Mouse (Mus musculus): ENCODE measurements around the gene Foxred2.

Foxred2 gene

DNA sequence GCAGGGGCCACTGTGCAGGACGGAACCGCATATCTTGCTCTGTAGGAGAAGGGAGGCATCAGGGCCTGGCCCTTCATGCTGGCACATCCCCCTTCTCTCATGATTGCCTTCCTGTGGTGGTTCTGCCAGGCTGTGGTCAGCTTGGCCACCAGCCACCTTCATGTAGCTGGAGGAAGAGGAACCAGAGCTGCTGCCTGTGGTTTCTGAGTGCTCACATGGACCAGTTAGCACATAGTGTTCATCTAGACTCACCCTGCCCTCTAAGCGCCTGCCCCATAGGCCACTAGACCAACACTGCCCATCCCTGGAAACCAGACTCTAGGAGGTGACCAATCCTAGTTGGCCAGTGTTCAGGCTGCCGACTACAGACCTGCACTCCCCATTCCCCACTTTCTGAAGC lies 10.8 kb downstream of the Foxred2 start:
- DNase-seq: peak; percentile 98

DNA sequence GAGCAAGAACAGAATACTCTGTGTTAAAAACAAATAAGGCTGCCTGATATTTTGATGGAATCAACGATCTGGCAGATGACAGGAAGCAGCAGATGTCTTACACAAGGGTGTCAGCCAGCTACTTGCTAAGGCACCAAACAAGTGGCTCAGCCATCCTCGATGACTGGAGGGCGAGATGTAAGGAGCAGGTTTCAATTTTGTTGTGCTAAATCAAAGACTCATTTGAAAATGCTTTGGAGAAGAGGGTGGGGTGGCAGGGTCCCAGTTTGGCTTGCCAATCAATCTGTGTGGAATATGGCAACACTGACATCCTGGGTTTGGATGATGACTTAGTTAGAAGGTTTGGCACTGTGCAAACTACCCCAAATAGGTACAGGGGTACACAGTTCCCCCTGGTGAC lies 15.0 kb downstream of the Foxred2 start:
- no peak for DNase-seq

DNA sequence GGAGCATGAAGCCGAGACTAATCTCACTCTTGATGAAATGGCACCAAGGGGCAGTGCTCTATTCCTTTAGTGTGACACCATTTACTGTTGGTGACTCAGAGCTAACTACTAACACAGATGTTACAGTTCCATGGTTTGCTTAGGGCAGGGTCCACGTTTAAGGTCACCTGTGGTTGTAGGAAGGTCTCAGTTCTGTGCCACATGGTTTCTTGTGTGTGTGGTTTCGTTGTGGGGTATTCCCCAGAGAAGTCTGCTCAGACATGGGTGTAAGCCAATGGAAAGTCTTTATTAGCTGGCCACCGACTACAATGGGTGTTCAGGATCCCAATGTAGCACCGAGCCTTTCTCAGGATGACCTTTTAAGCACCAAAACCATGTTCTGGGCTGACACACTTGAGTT lies 18.0 kb downstream of the Foxred2 start:
- DNase-seq: no peak

DNA sequence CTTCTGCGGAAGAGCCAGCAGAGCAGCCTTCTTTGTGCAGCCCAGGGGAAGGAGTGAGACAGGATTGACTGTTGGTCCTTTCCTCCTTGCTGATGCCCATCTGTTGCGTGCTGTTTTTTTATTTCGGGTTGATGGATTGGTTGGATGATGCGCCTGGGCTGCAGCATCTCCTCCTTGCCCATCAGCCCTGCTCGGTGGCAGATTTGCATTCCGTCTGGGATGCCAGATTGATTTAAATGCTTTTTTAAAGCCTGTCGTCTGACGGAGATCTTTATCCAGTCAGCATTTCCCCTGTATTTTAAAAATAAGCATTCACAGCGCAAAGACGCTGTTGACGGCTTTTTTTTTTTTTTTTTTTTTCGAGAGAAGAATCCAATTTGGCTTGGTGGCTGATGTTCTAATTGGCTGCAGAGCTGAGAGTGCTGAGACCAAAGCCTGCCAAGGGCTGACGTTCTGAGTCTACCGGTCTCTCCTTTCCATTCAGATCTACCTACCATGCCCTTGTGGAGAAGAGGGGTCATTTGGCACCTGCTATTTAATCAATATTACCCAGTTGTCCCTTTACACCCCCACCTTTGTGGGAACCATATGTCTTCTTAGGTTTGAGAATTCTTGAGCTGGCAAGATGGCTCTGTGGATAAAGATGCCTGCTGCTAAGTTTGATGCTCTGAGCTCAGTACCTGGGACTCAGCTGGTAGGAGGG lies 20.7 kb downstream of the Foxred2 start:
- no peak for DNase-seq

DNA sequence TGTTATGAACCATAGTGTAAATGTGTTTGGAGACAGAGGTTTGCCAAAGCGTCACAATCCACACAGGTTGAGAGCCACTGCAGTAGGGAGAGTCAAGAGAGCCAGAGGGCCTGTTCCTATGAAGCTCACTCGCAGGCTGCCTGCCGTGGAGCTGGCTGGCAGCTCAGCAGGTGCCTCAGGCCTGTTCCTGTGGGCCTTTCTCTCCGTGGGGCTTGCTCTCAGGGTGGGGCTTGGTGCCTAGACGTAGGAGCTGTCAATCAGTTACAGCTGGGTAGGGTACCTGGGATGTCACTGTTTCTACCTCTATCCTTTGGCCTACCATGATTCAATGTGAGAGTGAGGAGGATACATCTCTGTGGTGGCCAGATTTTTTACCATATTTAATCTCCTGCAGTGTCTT lies 21.6 kb downstream of the Foxred2 start:
- DNase-seq: no peak

DNA sequence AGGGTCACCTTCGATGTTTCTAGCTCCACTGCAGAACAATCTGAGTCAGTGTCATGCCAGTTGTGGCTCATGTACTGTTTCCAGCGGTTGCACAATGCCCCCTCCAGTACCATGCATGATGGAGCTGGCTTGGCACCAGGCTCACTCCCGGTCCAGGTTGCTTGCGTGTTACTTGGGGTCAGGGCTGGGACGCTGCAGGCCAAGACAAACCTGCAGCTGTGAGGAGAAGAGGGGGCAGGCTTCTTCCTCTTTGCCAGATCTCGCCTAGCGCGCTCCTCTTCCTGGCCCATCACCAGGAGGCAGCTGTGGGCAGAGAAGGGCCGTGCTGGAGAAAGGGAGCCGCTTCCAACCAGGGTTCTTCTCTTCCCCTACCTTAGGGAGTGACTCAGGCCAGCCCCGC lies 22.2 kb downstream of the Foxred2 start:
- peak; percentile 97 for DNase-seq

DNA sequence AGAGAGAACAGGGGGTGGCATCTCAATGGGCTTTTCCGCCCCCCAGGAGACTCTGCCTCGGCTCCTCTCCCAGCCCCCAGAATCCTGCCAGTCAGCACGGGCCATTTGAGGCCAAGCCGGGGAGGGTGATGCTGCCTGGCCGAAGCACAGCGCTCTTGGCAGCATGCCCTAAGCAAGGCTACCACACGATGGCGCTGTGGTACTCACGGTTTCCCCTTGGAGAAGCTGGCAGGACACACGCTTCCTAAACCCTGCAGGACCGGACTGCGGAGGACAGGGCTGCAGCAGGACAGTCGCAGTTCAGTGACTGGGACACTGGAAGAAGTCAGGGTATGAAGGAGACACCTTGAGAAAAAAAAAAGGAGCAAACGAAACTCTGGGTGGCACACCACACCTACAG lies 22.8 kb downstream of the Foxred2 start:
- peak; percentile 100 for DNase-seq

DNA sequence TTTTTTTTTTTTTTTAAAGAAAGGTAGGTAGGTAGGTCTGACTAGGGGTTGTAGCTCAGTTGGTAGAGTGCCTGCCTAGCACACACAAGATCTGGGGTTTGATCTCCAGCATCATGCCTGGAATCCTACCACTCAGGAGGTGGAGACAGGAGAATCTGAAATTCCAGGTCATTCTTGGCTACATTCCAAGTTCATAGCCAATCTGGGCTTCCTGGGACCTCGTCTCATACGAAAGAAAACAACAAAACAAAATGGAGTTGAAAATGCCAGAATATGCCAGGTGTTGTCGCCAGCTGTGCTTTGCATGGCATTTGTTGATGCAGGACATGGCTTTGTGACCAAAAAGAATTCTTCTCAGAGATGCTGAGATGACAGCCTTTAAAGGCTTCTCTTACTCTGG lies 23.3 kb downstream of the Foxred2 start:
- no peak for DNase-seq

DNA sequence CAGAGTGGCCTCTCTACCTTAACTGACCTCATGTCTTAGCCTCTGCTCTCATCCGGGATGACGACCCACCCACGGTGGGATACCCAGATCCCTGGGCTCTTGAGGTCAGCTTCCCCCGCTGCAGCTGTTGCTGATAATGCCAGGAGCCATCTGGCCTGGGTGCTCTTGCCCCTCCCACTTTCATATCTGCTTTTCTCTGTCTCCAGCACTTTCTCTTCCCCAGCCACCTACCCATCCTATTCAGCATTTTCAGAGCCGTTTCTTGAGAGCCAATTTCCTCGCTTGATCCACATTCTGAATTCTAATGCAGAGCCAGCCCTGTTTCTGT lies 24.9 kb downstream of the Foxred2 start:
- DNase-seq: peak; percentile 98

DNA sequence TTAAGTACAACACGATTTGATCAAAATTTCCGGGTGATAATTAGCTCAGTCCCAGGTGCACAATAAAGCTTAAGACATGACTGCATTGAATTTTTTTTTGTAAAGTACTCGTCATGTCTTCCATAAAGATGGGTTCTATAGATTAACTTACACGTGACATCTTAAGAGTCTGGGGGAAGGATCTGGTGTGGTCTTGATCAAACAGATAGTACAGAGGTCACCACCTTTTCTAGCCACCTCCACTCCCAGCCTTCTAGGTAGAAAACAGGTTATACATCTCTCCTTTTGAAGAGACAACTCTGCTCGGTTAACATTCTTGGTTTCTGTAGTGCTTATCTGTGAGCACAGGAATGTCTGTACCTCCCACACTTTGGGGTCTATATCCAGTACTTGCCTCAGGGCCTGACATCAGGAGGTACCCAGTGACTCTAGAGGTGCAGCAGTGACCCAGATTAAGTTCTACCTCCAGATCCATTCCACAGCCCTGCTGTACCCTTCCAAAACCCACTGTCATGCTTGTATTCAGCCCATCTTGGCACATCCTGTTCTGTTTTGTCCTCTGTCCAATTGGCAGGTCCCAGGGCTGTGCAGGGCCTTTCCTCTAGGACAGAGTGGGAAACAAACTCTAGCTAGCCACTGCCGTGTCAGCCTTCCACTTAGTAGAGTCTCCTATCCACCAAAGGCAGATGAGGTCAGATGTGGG lies 25.4 kb downstream of the Foxred2 start:
- no peak for DNase-seq

DNA sequence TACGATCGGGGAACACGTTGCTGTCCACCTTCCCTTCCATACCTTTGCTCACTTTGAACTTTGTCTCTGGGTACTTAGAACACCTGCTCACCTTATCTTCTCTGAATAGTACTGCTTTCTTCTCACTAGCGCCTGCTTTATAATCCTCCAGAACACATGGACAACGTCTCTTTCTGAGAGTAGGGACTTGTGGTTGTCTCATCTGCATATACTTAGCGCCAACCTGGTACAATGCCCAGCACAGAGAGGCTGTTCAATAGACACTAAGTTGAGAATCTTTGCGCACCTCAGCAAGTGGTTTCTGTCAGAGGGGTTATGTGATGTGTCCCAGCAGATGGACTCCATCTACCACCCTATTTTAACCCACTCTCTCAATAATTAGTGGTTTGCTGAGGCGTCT lies 26.7 kb downstream of the Foxred2 start:
- no peak for DNase-seq

DNA sequence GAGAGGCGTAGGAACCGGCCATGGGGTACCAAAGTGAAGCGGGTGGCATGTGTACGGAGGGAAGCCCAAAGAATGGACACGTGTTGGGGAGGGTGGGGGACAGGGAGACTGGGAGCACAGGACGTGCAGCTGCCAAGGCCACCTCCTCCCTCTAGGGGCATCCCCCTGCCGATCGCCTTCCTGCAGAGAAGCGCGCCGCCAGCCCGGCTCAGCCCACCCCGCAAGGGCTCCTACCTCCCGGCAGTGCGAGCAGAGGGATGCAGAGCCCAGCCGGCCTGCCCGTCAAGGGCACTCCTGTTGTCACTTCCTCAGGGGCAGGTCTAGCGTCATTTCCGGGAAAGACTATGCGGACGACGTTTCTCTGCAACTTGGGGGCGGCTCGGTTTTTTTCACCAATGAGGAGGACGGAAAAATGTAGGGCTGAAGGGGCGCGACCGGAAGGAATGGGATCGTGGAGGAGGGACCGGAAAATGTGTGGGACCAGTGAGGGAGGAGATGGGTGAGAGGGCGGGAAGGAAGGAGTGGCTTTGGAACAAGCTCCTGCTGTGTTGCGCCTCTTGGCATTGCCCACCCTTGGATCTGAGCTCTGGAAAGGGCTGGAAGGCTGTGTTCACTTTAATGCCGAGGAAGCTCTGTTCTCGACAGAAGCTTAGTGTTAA lies 27.7 kb downstream of the Foxred2 start, which contains the start of gene Txn2:
Txn2 (minus strand) TSS at position 334 of the 659 bp plus-strand sequence.
- peak; percentile 100 for DNase-seq

DNA sequence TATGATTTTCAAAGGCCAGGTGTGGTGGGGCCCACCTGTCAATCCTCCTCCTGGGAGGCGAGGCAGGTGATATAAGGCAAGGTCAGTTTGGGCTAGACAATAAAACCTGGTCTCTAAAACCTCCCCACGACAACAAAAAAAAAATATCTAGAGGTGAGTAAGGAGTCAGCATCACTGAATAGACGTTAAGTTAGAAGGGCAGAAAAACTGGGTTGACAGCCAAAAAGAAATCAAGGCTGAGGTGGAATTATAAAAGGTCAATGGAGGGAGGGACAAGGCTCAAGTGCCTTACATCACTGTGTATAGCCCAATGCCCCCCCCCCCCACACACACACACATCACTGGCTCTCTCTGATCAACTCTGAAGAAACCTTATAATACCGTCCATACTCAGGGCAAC lies 28.4 kb downstream of the Foxred2 start:
- no peak for DNase-seq

DNA sequence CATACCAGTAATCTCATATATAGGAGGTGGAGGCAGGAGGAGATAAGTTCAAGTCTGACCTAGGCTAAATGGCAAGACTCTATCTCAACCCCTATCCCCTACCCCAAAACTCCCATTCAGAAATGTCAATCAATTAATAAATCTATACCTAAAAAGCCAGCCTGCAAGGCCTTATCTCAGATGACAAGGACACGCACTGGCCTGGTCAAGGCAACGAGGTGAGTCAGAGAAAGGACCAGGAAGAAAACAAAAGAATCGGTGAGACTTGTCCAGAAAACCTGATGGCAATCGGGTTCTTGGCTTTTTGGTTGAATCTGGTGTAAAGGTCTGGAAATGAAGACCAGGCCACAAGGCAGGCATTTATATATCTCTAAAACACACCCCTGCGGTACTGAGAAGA lies 29.6 kb downstream of the Foxred2 start:
- no peak for DNase-seq

DNA sequence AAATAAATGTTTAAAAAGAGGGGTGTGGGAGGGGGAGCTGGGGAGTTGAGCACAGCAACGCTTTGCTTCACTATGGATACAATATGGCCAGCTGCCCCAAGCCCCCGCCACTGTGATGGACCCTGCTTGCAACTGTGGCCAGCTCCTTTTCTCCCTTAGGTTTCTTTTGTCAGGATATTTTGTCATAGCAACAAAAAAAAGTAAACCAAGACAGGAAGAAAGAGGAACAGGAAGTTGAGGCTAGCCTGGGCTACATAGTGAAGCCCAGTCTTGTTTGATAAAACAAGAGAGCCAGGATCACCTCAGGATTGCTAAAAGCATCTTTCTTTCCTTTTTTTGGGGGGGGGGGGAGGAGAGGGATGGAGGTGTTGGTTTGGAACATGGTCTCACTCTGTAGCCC lies 31.3 kb downstream of the Foxred2 start:
- DNase-seq: no peak

DNA sequence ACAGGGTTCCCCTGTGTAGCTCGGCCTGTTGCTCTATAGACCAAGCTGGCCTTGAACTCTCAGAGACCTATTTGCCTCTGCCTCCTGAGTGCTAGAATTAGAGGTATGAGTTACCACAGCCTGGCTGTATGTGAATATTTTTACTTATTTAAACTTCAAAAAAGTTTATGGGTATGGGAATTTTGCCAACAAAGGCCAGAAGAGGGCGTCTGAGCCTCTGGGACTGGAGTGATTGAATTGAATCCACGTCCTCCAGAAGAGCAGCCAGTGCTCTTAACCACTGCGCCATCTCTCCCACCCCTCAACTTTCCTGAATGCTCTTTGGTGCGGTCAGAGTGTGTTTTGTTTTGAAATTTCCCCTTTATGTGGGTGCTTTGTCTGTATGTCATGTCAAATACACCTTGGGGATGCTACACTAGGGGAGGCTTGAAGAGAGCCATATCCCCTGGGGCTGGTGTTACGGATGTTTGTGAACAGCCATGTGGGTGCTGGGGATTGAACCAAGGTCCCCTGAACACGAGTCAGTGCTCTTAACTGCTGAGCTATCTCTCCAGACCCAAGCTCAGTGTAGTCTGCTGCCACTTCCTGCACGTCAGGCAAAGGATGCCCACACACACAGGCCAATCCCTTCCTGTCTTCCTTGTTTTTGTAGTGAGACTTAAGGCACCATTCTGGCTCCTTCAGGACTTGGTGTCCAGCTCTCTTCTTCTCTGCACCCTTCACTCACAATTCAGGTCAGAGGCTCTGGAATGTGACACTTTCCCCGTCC lies 33.1 kb downstream of the Foxred2 start:
- peak; percentile 65 for DNase-seq

DNA sequence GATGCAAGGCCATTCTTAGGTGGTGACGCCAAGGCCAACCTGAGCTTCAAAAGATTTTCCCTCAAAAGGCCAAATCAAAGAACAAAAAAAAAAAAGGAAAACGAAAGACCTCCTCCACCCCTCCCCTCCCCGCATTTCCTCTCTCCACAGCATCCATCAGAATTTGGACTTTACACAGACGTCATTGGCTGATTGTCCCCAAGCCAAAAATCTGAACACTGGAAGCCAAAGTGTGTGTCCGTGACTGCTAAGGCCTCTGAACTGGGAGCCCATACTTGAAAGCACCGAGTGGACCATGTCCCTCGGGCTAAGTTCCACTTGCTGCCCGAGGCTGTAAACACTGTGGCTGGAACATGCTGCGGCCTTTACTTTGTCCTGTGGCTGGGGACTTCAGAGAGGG lies 33.8 kb downstream of the Foxred2 start:
- peak; percentile 92 for DNase-seq

DNA sequence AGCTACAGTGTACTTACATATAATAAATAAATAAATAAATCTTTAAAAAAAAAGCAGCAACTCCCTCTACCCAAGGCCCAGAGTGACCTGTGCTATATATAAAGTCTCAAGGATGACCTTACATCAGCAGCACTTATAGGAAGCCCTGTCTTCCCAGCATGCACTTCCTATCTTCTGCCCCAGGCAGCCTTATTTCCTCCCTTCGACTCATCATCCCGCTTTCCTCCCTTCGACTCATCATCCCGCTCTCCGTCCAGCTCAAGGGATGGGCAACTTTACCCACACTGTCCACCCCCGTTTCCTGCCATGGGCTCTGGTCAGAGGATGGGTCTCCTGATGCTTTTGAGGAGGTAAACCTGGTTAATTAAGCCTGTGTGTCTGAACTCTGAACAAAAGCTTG lies 34.9 kb downstream of the Foxred2 start:
- DNase-seq: no peak

DNA sequence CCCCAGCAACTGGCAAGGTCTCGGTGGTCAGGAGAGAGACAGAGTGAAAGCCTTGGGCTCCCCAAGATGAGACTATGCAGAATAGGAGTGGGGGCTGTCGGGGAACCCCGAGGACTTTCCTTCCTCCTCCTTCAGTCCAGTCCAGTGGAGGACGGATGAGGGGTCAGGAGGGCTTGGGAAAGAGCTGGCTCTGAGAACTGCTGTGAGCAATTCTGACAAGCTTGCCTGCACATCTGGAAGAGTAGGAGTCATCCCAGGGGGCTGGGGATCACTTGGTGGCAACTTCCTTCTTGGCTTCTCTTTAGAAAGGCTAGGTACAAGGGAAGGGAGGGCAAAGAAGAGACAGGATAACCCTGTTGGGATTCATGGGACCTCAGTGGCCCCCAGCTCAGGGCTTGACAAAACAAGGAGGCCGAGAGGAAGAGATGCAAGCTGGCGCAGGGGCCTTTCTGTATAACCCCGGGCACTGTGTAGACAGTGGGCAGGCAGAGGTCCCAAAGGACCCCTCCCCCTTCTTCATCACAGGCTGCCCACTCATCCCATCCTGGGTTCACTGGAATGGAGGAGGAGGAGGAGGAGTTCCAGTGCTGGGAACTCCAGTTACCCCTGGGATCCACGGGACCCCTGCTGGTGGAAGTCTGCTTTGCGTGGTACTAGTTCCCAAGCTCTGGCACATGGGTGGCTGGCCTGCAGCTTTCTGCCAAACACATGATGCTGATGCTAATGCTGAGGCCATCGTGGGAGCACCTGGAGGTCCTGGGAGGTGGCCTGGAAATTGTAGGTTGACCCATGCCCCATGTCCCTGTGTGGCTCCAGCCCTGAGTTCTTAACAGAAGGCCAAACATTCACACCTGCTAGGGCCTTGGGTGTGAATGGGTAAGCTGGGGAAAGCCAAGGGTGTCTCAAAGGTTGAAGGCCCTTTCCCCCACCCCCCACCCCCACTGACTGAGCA lies 35.7 kb downstream of the Foxred2 start:
- peak; percentile 97 for DNase-seq

DNA sequence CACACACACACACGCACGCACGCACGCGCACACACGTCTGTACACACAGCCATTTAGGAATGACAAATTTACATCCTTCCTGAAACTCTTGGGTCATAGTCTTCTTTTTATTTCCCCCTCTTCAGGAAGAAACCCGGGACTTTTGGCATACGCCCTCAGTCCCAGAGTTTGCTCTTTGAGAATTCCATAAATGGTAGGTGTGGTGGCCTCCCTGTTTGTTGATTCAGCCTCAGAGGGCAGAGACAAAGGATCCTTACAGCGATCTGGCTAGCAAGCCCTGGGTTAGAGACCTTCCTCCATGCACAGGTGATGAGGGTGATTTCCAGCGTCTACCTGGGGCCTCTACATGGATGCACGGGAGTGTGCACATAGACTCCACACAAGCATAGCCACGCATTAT lies 37.1 kb downstream of the Foxred2 start:
- peak; percentile 84 for DNase-seq

DNA sequence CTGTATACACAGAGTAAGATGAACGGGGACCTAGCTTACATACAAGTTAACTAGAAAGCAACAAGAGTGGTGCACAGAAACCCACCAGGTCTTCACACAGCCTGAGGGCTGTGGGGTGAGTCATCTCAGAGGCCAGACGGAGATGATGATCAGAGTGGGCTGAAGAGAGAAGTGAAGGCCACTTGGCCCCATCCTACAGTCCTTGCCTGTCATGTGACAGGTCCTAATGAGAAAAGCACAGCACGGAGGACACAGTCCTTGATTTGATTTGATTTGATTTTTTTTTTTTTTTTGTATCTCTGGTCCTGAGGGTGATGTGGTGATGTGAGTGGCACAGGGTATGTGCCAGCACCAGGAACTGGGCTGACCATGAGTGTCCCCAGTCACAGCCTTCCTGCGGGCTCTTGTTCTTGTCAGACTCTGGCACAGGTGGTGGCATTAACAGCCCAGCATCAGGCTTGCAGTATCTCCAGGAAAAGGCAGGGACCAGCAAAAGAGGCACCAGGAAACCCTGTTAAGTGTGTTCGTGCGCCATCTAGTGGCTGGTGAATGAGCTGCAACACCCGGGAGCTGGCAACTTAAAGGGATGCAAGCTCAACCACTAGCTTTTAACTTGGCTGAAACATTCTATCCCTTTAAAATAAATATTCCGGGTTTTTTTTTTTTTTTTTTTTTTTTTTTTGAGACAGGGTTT lies 39.5 kb downstream of the Foxred2 start:
- peak; percentile 98 for DNase-seq

DNA sequence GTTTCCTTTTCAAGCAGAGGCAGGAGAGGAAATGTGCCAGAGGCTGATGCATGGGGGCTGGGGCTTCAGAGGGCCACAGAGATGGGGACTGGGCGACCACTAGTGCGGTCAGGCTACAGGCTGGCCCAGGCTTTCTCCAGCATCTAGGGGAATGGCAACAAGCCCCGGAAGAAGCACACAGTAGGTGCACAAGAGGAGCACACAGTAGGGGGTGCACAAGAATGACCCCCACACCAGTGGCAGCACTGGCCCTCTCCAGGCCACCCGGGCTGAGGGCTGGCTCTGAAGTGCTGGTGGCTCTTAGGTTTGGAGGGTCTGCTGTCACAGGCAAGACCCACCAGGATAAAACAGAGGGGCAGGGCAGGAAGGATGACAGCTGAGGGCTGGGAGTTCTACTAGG lies 41.2 kb downstream of the Foxred2 start:
- peak; percentile 87 for DNase-seq

All from heart, adult 11 months (tissue).